Mouse (Mus musculus): ENCODE results near the gene Pgpep1l.

Pgpep1l gene

GRCm38 (mm10) chr7:68259523-68260081 is 4.4 kb downstream of the Pgpep1l start:
- DNase-seq: no peak

- DNase-seq: no peak
Measured at GRCm38 (mm10) chr7:68258326-68259150, 5.5 kb downstream of the Pgpep1l start.

- no peak for DNase-seq
Measured at GRCm38 (mm10) chr7:68257767-68258166, 6.3 kb downstream of the Pgpep1l start.

- DNase-seq: no peak
Measured at GRCm38 (mm10) chr7:68250902-68251301, 13.1 kb downstream of the Pgpep1l start.

GRCm38 (mm10) chr7:68250411-68250810 is 13.6 kb downstream of the Pgpep1l start:
- DNase-seq: no peak

GRCm38 (mm10) chr7:68246249-68246648 is 17.8 kb downstream of the Pgpep1l start:
- DNase-seq: no peak

- DNase-seq: no peak
Measured at GRCm38 (mm10) chr7:68245681-68246080, 18.4 kb downstream of the Pgpep1l start.

- DNase-seq: no peak
Measured at GRCm38 (mm10) chr7:68241205-68241604, 22.8 kb downstream of the Pgpep1l start.

GRCm38 (mm10) chr7:68239220-68239827 is 24.7 kb downstream of the Pgpep1l start:
- no peak for DNase-seq

GRCm38 (mm10) chr7:68236817-68237216 is 27.2 kb downstream of the Pgpep1l start:
- no peak for DNase-seq

- no peak for DNase-seq
Measured at GRCm38 (mm10) chr7:68233619-68234223, 30.3 kb downstream of the Pgpep1l start.

GRCm38 (mm10) chr7:68232521-68232920 is 31.5 kb downstream of the Pgpep1l start:
- DNase-seq: no peak

GRCm38 (mm10) chr7:68230831-68231230 is 33.2 kb downstream of the Pgpep1l start:
- DNase-seq: no peak

GRCm38 (mm10) chr7:68228491-68228890 is 35.5 kb downstream of the Pgpep1l start:
- no peak for DNase-seq

GRCm38 (mm10) chr7:68227621-68228020 is 36.4 kb downstream of the Pgpep1l start:
- DNase-seq: no peak

- DNase-seq: no peak
Measured at GRCm38 (mm10) chr7:68227021-68227420, 37.0 kb downstream of the Pgpep1l start.

- peak in 1 of 2 experiments; percentile 33 for DNase-seq
Measured at GRCm38 (mm10) chr7:68225427-68226054, 38.5 kb downstream of the Pgpep1l start.

- DNase-seq: no peak
Measured at GRCm38 (mm10) chr7:68224006-68224405, 40.0 kb downstream of the Pgpep1l start.

GRCm38 (mm10) chr7:68223356-68223808 is 40.7 kb downstream of the Pgpep1l start:
- DNase-seq: no peak

- no peak for DNase-seq
Measured at GRCm38 (mm10) chr7:68221677-68222230, 42.3 kb downstream of the Pgpep1l start.

- DNase-seq: no peak
Measured at GRCm38 (mm10) chr7:68218879-68219278, 45.2 kb downstream of the Pgpep1l start.

- no peak for DNase-seq
Measured at GRCm38 (mm10) chr7:68215522-68216070, 48.4 kb downstream of the Pgpep1l start.

Measured in cerebellum, adult 18-20 months (tissue).